Mouse (Mus musculus): ENCODE data around the gene Ing2. TPM values are rescaled to one million over a fixed set of nuclear protein-coding genes. Genes with fewer than 3 reads are reported as not detected.

Gene Ing2
- polyA plus RNA-seq, 1 experiment from 2014 or later = 10.9 TPM

GRCm38 (mm10) chr8:47634791-47635341 is 40.5 kb downstream of the Ing2 start:
- Histone ChIP-seq H3K27ac (no peak overlapping the region), H3K4me3 (no peak overlapping the region), H3K9me3 (peaks cover 9% of the 10 kb centered on the region; the same call in 1 of the 2 replicates), H3K36me3 (replicated peaks) (no peaks in the 10 kb centered on the region), H3K27me3 (ENCODE audit: poor library complexity, severe bottlenecking) (no peaks in the 10 kb centered on the region), H3K4me1 (peaks cover 8% of the 10 kb centered on the region)
- DNase-seq (ENCODE audit: extremely low spot score, low spot score) = no peak
- WGBS = 51% methylated on average over 10 of the region's 10 CpGs

DNA sequence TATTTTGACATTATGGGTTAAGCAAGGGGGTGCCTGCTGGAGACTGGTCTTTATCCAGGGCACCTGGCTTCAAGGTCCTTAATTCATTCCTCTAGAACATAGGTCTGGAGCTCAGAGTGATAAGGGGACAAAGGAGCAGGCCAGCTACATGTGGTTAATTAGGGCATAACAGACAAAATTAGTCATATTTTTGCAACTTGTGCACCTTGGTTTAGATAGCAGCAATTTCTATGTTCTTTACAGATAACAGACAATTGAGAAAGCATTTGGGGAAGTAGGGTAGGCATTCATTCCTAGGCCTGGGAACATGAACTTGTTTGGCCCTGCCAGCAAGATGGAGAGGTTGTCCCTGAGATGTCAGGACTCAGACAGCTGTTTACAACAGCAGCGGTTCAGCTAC is 54.2 kb downstream of the Ing2 start:
- DNase-seq (ENCODE audit: extremely low spot score, low spot score) = no peak
- Histone ChIP-seq H3K4me3 (no peak overlapping the region), H3K36me3 (replicated peaks) (no peaks in the 10 kb centered on the region), H3K4me1 (no peaks in the 10 kb centered on the region), H3K9me3 (peaks cover 9% of the 10 kb centered on the region; the same call in 1 of the 2 replicates), H3K27ac (no peak overlapping the region), H3K27me3 (ENCODE audit: poor library complexity, severe bottlenecking) (no peaks in the 10 kb centered on the region)
- 94% methylated on average over 1 of the region's 1 CpGs for WGBS

Other genes starting within 250 kb of the Ing2 start
- 20.0 and 25.1 TPM in 2 replicates for gene Stox2, start 229.2 kb downstream of the Ing2 start, polyA plus RNA-seq (2016; fragmentation: Nextera tagmentation; extraction: Ambion mirVana)
- gene Trappc11, start 142.1 kb downstream of the Ing2 start, polyA plus RNA-seq (2016; fragmentation: Nextera tagmentation; extraction: Ambion mirVana) = 35.5 and 36.0 TPM in 2 replicates
- 51.2 and 54.0 TPM in 2 replicates for gene Rwdd4a, start 141.9 kb downstream of the Ing2 start, polyA plus RNA-seq (2016; fragmentation: Nextera tagmentation; extraction: Ambion mirVana)
- gene Cdkn2aip, start 38.4 kb upstream of the Ing2 start, polyA plus RNA-seq (2016; fragmentation: Nextera tagmentation; extraction: Ambion mirVana) = 34.8 and 37.3 TPM in 2 replicates
- gene Cldn24, start 146.6 kb upstream of the Ing2 start, polyA plus RNA-seq (2016; fragmentation: Nextera tagmentation; extraction: Ambion mirVana) = not detected in 2 replicates
- gene Cldn22, start 148.9 kb upstream of the Ing2 start, polyA plus RNA-seq (2016; fragmentation: Nextera tagmentation; extraction: Ambion mirVana) = not detected in 2 replicates

Measured in forebrain, embryonic 10.5 days (tissue).